Mouse (Mus musculus): ENCODE measurements around the gene Zfp651.

Zfp651 gene

GRCm38 (mm10) chr9:121762248-121762647 is 3.1 kb downstream of the Zfp651 start:
- DNase-seq (ENCODE audit: low spot score in 2 of 2), result no peak

- no peak for DNase-seq (ENCODE audit: low spot score in 2 of 2)
Measured at GRCm38 (mm10) chr9:121762761-121763160, 3.6 kb downstream of the Zfp651 start.

GRCm38 (mm10) chr9:121763716-121764115 is 4.6 kb downstream of the Zfp651 start:
- no peak for DNase-seq (ENCODE audit: low spot score in 2 of 2)

- DNase-seq (ENCODE audit: low spot score in 2 of 2), result no peak
Measured at GRCm38 (mm10) chr9:121765166-121765855, 6.2 kb downstream of the Zfp651 start.

- DNase-seq (ENCODE audit: low spot score in 2 of 2), result no peak
Measured at GRCm38 (mm10) chr9:121772412-121772811, 13.3 kb downstream of the Zfp651 start.

DNA sequence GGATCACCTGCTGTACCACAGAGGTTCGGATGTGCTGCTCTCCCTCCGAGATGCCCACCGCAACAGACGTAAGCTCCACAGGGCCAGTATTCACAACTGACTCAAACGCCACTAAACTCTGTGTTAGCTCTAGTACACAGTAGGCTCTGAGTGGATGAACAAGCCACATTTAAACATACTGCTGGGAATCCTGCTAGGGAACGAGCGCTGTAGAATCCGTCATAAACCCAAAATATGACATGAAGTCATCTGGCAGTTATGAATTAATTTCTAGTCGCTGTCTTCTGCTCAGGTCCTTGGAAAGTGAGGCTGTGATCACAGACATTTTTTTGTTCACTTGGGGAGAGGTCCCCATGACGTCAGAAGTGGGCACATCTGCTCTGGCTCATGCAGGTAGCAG is 16.8 kb downstream of the Zfp651 start:
- no peak for DNase-seq (ENCODE audit: low spot score in 2 of 2)

DNA sequence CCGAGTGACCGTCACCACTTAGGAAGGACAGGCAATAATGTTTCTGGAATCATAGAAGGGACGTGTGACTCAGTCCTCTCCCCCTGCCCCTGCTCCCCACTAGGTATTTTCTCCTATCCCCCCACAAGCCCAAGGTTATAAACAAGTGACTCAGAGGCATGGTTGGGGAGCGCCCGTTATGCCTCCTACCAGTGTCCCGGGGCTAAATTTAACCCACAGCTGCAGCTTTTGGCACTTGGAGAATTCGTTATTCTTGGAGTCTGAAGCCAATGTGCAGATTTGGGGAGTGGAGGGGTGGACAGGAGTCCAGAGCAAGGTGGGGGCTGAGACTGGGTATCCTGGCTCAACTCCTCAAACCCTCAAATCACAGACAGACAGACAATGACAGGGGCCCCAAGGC is 17.4 kb downstream of the Zfp651 start:
- no peak for DNase-seq (ENCODE audit: low spot score in 2 of 2)

DNA sequence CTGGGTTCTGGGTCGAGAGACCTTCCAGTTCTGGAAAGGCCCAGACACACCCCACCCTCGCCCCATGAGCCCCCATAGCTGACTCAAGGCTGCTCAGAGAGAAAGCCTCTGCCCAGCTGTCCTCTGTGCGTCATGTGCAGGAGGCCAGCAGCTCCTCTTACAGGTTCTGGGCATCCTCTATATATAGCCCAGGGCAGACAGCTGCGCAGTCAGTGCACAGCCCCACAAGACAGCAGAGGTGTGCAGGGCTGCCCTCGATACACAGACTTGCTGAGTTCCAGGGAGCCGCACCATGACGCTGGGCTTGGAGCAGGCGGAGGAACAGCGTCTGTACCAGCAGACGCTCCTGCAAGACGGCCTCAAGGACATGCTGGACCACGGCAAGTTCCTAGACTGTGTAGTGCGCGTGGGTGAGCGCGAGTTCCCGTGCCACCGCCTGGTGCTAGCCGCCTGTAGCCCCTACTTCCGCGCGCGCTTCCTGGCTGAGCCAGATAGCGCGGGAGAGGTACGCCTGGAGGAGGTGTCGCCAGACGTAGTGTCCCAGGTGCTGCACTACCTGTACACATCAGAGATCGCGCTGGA is 18.4 kb downstream of the Zfp651 start, which contains the start of gene Klhl40:
Gene Klhl40, plus strand, starts transcription at position 124 of the 582 bp plus-strand sequence.
- no peak for DNase-seq (ENCODE audit: low spot score in 2 of 2)

DNA sequence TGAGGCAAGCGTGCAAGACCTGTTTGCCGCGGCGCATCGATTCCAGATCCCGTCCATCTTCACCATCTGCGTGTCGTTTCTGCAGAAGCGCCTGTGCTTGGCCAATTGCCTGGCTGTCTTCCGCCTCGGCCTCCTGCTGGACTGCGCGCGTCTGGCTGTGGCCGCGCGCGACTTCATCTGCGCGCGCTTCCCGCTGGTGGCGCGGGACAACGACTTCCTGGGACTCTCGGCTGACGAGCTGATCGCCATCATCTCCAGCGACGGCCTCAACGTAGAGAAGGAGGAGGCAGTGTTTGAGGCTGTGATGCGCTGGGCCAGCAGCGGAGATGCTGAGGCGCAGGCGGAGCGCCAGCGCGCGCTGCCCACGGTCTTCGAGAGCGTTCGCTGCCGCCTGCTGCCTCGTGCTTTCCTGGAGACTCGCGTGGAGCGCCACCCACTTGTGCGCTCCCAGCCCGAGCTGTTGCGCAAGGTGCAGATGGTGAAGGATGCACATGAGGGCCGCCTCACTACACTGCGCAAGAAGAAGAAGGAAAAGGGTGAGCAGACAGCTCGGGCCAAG is 19.0 kb downstream of the Zfp651 start:
- DNase-seq (ENCODE audit: low spot score in 2 of 2), result no peak

GRCm38 (mm10) chr9:121784801-121785200 is 25.7 kb downstream of the Zfp651 start:
- no peak for DNase-seq (ENCODE audit: low spot score in 2 of 2)

DNA sequence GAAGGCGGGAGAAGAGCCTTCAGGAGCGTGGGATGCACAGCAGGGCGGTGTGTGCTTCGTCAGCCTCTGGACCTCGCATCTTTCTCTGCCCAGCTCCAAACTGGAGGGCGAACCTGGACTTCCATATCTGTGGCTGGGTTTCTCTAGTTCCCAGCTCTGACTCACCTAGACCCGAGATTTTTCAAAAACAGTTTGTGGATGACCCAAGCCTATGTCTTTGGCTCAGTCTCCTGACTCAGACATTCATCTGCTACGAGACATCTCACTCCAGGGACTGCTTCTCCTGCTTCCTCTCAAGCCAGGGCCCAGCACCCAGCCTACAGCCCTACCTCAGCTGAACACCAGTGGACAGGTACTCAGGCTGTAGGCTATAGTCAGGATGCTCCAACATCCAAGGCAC is 26.1 kb downstream of the Zfp651 start:
- DNase-seq (ENCODE audit: low spot score in 2 of 2), result no peak

GRCm38 (mm10) chr9:121786359-121786758 is 27.2 kb downstream of the Zfp651 start:
- no peak for DNase-seq (ENCODE audit: low spot score in 2 of 2)

GRCm38 (mm10) chr9:121791206-121791605 is 32.1 kb downstream of the Zfp651 start:
- no peak for DNase-seq (ENCODE audit: low spot score in 2 of 2)

GRCm38 (mm10) chr9:121791757-121792521 is 32.8 kb downstream of the Zfp651 start, which contains the start of gene Hhatl:
Gene Hhatl (minus strand): TSS chr9:121792507.
- no peak for DNase-seq (ENCODE audit: low spot score in 2 of 2)

DNA sequence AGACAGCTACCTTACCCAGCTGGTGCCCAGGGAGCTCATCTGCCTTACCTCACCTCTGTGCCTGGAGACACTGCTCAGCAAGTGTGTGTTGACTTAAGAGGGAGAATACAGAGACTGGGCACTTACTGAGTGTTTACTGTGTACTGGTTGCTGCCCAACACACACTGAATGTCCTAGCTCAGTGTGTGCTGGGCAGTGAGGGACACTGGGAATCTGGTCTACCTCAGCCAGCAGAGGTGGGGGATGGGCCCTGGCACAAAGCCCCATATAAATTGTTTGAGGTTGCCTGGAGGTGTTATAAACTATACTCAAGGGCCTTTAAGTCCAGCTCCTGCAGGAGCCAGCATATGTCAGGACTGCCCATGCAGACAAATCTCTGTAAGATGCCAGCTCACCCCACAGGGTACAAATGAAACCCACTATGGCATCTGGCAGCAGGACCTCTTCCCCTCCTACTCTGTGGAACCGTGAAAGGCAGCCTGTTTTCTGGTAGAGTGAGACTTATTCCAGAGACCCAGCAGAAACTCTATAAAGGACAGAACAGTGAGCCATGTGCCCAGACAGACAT is 35.9 kb downstream of the Zfp651 start:
- DNase-seq (ENCODE audit: low spot score in 2 of 2), result no peak

DNA sequence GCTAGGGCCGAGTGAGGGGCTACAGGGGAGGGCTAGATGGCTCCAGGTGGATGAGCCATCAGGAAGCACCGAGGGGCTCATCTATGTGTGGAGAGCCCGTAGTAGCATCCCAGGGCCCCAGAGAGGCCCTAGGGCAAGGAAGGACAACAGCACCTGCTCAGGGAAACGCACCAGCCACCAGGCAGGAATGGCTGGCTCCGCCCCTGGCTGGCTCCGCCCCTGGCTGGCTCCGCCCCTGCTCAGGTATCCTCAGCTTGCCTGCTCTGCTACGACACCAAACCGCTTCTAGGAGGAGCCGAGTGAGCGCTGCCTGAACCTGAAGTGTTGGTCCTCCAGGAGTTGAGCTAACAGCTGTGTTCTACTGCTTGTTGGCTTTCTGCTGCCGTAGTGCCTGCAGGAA is 38.6 kb downstream of the Zfp651 start:
- no peak for DNase-seq (ENCODE audit: low spot score in 2 of 2)

- no peak for DNase-seq (ENCODE audit: low spot score in 2 of 2)
Measured at GRCm38 (mm10) chr9:121798887-121799520, 39.9 kb downstream of the Zfp651 start.

DNA sequence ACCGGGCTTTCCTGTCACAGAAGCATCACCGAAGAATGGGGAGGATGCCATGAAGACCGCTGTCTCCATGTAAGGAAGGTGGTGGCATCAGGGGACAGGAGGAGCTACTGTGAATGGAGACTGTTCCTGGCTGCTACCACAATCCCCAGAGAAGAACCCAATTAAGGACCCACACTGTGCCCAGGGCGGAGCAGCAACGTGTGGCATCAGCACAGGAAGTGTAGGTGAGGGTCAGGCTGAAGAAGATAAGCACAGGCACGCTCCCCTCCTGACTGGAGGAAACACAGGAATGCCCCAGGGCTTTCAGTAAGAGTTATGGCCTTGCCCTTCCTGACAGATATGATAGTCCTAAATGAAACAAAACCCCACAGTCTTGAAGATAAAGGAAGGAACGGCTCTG is 43.6 kb downstream of the Zfp651 start:
- no peak for DNase-seq (ENCODE audit: low spot score in 2 of 2)

- no peak for DNase-seq (ENCODE audit: low spot score in 2 of 2)
Measured at GRCm38 (mm10) chr9:121807546-121807945, 48.4 kb downstream of the Zfp651 start.

DNA sequence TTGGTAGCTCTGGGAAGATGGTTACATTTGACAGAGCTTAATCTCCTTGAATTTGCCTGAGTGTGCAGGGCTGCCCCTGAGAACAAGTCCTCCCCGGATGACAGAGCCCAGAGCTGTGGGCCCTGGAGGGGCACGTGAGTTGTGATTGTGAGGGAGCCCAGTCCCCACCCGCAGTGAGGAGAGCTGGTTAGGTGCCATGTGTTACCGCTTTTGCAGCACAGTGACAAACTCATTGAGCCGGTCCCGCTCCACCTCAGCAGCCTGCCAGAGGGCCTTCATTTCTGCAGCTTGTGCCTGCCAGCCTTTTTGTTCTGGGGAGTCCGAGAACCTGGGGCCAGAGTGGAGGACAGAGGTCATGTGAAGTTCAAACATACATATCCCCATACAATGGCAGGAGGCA is 48.8 kb downstream of the Zfp651 start:
- no peak for DNase-seq (ENCODE audit: low spot score in 2 of 2)

GRCm38 (mm10) chr9:121808511-121808910 is 49.4 kb downstream of the Zfp651 start:
- DNase-seq (ENCODE audit: low spot score in 2 of 2), result no peak

Measured in spleen, postnatal 14 days (tissue).